Mouse (Mus musculus): ENCODE results near the gene Ugt1a5. TPM values are rescaled to one million over a fixed set of nuclear protein-coding genes. Genes with fewer than 3 reads are reported as not detected.

Ugt1a5 gene
- polyA plus RNA-seq, 1 experiment from 2014 or later = not detected

DNA sequence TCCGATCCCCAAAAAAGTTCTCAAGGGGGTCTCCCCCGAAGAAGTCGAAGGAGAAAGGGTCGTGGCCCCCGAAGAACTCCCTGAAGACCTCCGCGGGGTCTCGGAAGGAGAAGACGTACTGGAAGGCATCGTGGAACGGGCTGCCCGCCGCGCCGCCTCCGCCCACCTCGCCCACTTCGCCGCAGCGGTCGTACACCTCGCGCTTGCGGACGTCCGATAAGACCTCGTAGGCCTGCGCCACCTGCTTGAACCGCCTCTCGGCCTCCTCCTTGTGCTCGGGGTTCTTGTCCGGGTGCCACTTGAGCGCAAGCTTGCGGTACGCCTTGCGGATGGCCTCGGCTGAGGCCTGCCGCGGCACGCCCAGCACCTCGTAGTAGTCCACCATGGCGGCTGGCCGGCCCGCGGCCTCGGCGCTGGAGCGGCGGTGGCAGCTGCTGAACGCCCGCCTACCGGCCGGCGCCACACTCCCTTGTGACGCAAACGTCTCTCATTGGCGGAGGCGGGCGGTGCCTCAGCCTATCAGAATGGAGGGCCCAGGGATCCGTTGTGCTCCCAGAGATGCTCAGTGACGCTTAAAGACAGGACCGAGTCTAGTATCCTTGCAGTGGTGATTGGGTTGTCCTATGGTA, 39.6 kb downstream of the Ugt1a5 start, which contains the start of gene Dnajb3:
TSS of gene Dnajb3 (minus strand) at position 489 of the 629 bp plus-strand sequence.
- H3K9me3 ChIP-seq (replicated peaks) = no peaks in the 10 kb centered on the region; the same call in 1 of the 2 replicates
- no peaks in the 10 kb centered on the region for H3K27me3 ChIP-seq
- 5% methylated on average over 55 of the region's 62 CpGs for WGBS
- H3K4me1 ChIP-seq = peaks cover 6% of the 10 kb centered on the region
- H3K4me3 ChIP-seq = peak within 1 kb of the TSS; percentile 46
- H3K27ac ChIP-seq = peak within 1 kb of the TSS; percentile 48; the same call in 1 of the 2 replicates
- peak within 1 kb of the TSS; percentile 75 for H3K4me2 ChIP-seq (replicated peaks)
- H3K36me3 ChIP-seq = no peaks in the 10 kb centered on the region
- peak within 1 kb of the TSS; percentile 67 for H3K9ac ChIP-seq
- ATAC-seq (ENCODE audit: low FRiP score) = peak; percentile 100

DNA sequence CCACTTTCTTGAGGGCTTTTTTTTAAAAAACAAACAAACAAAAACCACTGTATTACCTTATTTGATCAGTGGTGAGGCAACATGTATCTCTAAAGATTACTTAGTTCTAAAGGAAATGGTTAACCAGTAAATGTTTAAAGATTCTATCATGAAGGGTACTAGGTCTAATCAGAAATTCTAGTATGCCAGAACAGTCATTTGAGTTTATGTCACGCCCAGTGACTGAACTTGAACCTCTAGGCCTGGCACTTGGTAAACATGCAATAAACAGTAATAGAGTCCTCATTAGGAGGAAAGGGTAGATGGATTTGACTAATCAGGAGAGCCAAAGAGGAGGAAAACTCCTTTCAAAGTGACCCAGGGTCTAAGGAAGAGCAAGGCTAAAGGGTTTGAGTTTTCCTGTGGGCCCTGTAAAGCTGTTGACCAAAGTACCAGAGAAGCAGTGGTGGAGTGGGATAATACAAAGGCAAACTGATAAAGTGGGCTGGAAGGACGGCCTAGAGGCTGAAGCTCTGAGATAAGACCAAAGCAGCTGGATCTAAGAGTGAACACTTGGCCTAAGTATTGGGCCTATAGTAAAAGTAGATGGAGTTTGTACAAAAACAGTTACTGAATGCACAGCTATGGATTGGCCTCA, 41.1 kb downstream of the Ugt1a5 start:
- 88% methylated on average over 2 of the region's 2 CpGs for WGBS
- H3K9me3 ChIP-seq (replicated peaks) = peaks cover 7% of the 10 kb centered on the region
- H3K27me3 ChIP-seq = no peaks in the 10 kb centered on the region
- no peak overlapping the region for H3K4me3 ChIP-seq
- no peaks in the 10 kb centered on the region for H3K36me3 ChIP-seq
- no peak overlapping the region for H3K9ac ChIP-seq
- no peak for ATAC-seq (ENCODE audit: low FRiP score)
- no peak overlapping the region for H3K27ac ChIP-seq
- H3K4me2 ChIP-seq (replicated peaks) = no peak overlapping the region
- H3K4me1 ChIP-seq = peaks cover 6% of the 10 kb centered on the region

DNA sequence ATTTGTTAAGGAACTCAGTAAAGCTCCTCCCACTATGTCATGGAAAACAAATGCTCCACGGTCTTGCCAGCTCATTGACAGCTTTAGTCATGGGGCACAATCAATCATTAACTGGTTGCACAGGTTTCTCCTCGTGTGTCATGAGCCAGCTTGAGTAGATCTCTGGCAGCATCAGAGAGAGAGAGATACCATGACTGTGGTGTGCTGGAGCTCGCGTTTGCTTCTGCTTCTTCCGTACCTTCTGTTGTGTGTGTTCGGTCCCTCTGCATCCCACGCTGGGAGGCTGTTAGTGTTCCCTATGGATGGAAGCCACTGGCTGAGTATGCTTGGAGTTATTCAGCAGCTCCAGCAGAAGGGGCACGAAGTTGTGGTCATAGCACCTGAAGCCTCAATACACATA, 46.0 kb downstream of the Ugt1a5 start, which contains the start of gene Ugt1a1:
TSS of gene Ugt1a1 (plus strand) at position 148 of the 400 bp plus-strand sequence.
- H3K4me1 ChIP-seq = no peaks in the 10 kb centered on the region
- H3K27me3 ChIP-seq = no peaks in the 10 kb centered on the region
- H3K36me3 ChIP-seq = no peaks in the 10 kb centered on the region
- ATAC-seq (ENCODE audit: low FRiP score) = peak; percentile 14; the same call in 1 of the 2 replicates
- WGBS = 70% methylated on average over 8 of the region's 8 CpGs
- no peak within 1 kb of the TSS for H3K27ac ChIP-seq
- H3K9ac ChIP-seq = no peak within 1 kb of the TSS
- peaks cover 52% of the 10 kb centered on the region for H3K9me3 ChIP-seq (replicated peaks)
- H3K4me3 ChIP-seq = no peak within 1 kb of the TSS
- H3K4me2 ChIP-seq (replicated peaks) = no peak within 1 kb of the TSS

DNA sequence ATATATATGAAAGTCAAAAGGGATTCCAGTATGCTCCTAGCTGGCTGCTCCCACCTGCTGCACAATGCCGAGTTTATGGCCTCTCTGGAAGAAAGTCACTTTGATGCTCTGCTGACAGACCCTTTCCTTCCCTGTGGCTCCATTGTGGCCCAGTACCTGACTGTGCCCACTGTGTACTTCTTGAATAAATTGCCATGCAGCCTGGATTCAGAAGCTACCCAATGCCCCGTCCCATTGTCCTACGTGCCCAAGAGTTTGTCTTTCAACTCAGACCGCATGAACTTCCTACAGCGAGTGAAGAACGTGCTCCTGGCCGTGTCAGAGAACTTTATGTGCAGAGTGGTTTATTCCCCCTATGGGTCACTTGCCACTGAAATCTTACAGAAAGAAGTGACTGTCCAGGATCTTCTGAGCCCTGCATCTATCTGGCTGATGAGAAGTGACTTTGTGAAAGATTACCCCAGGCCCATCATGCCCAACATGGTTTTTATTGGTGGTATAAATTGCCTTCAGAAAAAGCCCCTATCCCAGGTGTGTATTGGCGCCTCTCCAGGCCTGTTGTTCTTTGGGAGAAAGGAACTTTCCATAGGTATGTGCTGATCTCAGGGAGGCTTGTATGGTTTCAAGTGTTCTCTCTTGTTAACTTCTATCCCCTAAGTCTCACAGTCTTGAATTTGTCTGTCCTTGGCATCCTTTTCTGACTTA, 46.7 kb downstream of the Ugt1a5 start:
- Histone ChIP-seq H3K9ac (no peak overlapping the region), H3K4me1 (no peaks in the 10 kb centered on the region), H3K36me3 (no peaks in the 10 kb centered on the region), H3K9me3 (replicated peaks) (peaks cover 59% of the 10 kb centered on the region), H3K4me3 (no peak overlapping the region), H3K27ac (no peak overlapping the region), H3K27me3 (no peaks in the 10 kb centered on the region), H3K4me2 (replicated peaks) (no peak overlapping the region)
- ATAC-seq (ENCODE audit: low FRiP score) = peak; percentile 24; the same call in 1 of the 2 replicates
- 62% methylated on average over 8 of the region's 8 CpGs for WGBS

DNA sequence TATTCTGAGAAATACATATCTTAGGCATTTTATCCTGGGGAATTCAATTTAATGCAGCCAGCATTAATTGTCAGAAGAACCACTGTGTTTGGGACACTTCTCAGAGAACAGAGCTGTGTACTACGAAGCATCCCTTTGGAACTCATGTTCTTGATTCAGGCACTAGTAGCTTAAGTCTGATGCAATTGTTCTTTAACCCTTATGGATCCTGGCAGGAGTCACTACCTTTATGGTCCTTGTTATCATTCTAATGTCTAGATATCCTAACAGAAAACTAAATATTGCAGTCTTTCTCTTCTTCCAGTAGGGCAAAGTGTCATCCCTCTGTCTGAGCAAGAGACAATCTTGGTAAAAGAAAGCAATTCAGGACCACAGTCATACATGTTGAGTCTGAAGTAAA, 47.2 kb downstream of the Ugt1a5 start:
- WGBS = 78% methylated on average over 1 of the region's 1 CpGs
- H3K4me1 ChIP-seq = no peaks in the 10 kb centered on the region
- no peak overlapping the region for H3K4me2 ChIP-seq (replicated peaks)

DNA sequence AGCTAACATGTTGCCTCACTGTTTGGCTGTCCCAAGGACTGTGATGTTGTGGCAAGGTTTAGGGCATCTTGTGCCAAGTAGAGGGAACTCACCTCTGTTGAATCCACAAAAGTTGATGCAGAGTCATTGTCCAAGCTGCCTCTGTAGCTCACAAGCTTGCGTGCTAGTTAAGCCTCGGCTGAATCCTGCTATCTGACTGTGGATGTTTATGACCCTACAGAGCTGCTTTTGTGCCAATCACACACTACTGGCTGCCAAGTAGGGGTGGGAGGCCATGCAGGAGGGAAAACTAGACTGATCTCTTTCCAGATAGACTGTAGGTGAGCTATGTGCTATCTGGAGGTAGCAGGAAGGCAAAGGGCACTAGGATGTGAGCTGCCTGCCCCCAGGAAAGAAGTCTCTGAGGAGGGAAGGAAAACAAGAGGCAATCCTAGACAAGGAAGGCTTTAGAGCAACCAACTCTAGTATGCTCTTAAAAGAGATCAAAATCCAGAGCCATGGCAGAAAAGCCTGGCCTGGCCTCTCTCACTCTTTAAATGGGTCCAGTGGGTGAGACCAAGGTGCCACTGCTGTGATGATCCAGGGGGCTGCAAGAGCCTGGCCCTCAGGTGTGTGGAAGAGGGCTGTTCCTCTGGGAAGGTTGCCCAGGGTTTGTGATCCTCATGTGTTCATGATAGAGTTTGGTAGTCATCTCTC, 48.1 kb downstream of the Ugt1a5 start:
- Histone ChIP-seq H3K9ac (no peak overlapping the region), H3K4me2 (replicated peaks) (no peak overlapping the region), H3K27me3 (no peaks in the 10 kb centered on the region), H3K9me3 (replicated peaks) (peaks cover 61% of the 10 kb centered on the region), H3K36me3 (no peaks in the 10 kb centered on the region), H3K27ac (no peak overlapping the region), H3K4me1 (no peaks in the 10 kb centered on the region), H3K4me3 (no peak overlapping the region)
- WGBS = 86% methylated on average over 2 of the region's 2 CpGs
- ATAC-seq (ENCODE audit: low FRiP score) = no peak

More for the DNA sequence above, 47.2 kb downstream of the Ugt1a5 start:
- ATAC-seq (ENCODE audit: low FRiP score) = 0 out of 2 replicates have a peak, but pooled peaks have one; percentile 3
- Histone ChIP-seq H3K4me3 (no peak overlapping the region), H3K9me3 (replicated peaks) (peaks cover 61% of the 10 kb centered on the region), H3K27ac (no peak overlapping the region), H3K27me3 (no peaks in the 10 kb centered on the region), H3K36me3 (no peaks in the 10 kb centered on the region), H3K9ac (no peak overlapping the region)

DNA sequence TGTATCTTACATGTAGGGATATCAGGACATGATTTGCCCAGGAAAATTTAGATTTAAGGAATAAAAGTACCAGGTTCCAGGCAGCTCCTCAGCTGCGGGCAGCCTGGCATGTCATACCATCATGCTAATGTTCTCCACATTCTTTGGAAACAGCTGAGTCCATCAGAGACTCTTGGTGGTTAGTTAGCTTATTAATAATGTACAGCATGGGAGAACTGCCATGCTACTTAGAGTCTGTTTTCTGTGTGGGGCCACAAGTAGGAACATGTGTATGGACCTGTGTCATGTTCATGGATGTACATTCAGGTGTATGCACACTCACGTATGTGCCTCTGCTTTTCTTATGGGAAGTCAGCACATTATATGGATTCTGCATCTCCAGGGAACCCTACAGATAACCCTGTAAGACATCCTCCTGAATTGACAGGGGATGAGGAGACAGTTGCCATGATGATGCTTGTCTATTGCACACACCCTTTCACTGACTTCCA, 48.7 kb downstream of the Ugt1a5 start:
- 81% methylated on average over 2 of the region's 2 CpGs for WGBS

DNA sequence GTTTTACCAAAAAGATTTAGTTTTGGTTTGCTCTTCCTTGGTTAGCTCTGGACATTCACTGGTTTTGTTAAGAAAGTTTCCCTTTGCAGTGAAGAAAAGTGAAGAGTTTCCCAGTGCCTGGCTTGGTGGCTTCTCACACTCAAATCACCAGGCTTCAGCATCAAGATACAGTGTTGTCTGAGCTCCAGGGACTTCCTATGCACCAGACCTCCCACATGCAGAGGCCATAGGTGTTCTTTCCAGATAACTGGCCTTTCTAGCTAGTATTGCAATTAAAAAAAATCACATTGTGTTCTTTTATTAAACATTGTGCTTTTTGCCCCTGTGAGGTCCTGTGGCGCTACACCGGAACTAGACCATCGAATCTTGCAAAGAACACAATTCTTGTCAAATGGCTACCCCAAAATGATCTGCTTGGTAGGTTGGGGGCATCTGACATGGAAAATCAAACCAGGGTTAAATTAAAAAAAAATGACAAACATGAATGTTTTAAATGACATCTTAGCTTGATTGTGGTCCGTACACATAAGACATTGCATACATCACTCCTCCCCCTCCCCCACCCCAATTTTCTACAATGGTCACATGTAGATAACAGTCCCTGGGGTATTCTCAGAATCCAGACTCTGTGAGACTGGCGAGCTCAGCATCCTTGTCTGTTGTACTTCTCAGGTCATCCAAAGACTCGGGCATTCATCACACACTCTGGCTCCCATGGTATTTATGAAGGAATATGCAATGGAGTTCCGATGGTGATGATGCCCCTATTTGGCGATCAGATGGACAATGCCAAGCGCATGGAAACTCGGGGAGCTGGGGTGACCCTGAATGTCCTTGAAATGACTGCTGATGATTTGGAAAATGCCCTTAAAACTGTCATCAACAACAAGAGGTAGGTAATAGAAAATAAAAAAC, 49.9 kb downstream of the Ugt1a5 start:
- no peaks in the 10 kb centered on the region for H3K27me3 ChIP-seq
- WGBS = 72% methylated on average over 10 of the region's 10 CpGs
- no peak overlapping the region for H3K27ac ChIP-seq
- peaks cover 61% of the 10 kb centered on the region for H3K9me3 ChIP-seq (replicated peaks)
- no peak for ATAC-seq (ENCODE audit: low FRiP score)
- H3K4me3 ChIP-seq = no peak overlapping the region
- H3K4me1 ChIP-seq = no peaks in the 10 kb centered on the region
- H3K9ac ChIP-seq = no peak overlapping the region
- H3K4me2 ChIP-seq (replicated peaks) = no peak overlapping the region
- H3K36me3 ChIP-seq = no peaks in the 10 kb centered on the region

More for the DNA sequence above, 48.7 kb downstream of the Ugt1a5 start:
- H3K9me3 ChIP-seq (replicated peaks) = peaks cover 61% of the 10 kb centered on the region
- no peak overlapping the region for H3K4me3 ChIP-seq
- no peak overlapping the region for H3K27ac ChIP-seq
- no peaks in the 10 kb centered on the region for H3K27me3 ChIP-seq
- no peak overlapping the region for H3K4me2 ChIP-seq (replicated peaks)
- H3K36me3 ChIP-seq = no peaks in the 10 kb centered on the region
- H3K4me1 ChIP-seq = no peaks in the 10 kb centered on the region
- H3K9ac ChIP-seq = no peak overlapping the region
- no peak for ATAC-seq (ENCODE audit: low FRiP score)

DNA sequence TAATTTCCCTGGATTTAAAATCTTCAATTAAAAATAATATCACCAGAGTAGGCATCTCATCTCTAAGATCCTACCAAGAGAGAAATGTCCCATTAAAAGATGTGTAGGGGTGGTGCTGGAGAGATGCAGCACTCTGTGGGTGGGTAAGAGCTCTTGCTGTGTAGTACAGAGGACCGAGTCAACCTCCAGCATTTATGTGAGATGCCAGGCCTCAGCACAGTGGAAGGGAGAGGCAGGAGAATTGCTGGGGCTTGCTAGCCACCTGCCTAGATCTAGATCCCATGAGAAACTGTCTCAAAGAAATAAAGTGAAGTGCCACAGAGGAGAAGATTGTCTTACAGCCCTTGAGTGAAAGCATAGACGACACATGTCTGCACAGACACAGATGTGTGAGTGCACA, 50.7 kb downstream of the Ugt1a5 start:
- H3K36me3 ChIP-seq = no peaks in the 10 kb centered on the region
- H3K4me2 ChIP-seq (replicated peaks) = no peak overlapping the region
- WGBS = 62% methylated on average over 2 of the region's 2 CpGs
- H3K4me1 ChIP-seq = no peaks in the 10 kb centered on the region
- peaks cover 58% of the 10 kb centered on the region for H3K9me3 ChIP-seq (replicated peaks)
- no peak for ATAC-seq (ENCODE audit: low FRiP score)
- H3K27ac ChIP-seq = no peak overlapping the region
- no peak overlapping the region for H3K4me3 ChIP-seq
- no peaks in the 10 kb centered on the region for H3K27me3 ChIP-seq
- H3K9ac ChIP-seq = no peak overlapping the region

DNA sequence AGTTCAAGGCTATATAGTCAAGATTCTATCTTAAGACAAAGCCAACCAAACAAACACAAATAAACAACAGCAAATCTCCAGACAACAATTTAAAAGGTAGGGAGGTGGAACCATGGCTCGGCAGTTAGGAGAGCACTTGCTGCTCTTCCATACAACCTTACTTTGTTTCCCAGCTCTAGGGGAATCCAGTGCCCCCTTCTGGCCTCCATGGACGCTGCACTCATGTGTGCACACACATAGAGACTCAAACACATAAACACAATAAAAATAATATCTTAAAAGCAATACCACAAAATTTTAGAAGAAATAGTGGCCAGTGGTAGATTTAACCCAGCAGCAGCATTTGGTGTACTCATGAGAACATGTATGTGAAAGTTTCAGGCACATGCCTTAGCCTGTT, 51.3 kb downstream of the Ugt1a5 start:
- Histone ChIP-seq H3K9ac (no peak overlapping the region), H3K4me2 (replicated peaks) (no peak overlapping the region), H3K4me3 (no peak overlapping the region), H3K36me3 (no peaks in the 10 kb centered on the region), H3K9me3 (replicated peaks) (peaks cover 54% of the 10 kb centered on the region), H3K27ac (no peak overlapping the region), H3K4me1 (no peaks in the 10 kb centered on the region), H3K27me3 (no peaks in the 10 kb centered on the region)
- ATAC-seq (ENCODE audit: low FRiP score) = no peak
- WGBS = 65% methylated on average over 2 of the region's 2 CpGs

DNA sequence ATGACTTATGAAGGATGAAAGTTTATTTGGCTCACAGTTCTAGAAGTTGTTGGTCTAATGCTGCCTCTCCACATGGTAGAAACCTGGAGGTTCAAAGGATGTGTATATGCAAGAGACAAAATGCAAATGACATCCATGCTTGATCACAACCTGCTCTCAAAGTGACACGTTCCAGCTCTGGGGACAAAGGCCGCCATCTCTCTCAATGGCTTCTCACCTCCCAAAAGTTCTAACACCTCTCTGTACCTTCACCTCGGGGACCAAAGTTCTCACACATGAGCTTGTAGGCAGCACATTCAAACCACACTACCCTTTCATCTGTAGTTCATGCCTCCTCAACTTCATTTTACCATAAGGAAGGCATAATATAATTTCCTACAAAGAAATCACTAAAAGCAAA, 51.8 kb downstream of the Ugt1a5 start:
- 41% methylated on average over 3 of the region's 3 CpGs for WGBS
- Histone ChIP-seq H3K9ac (no peak overlapping the region), H3K4me3 (no peak overlapping the region), H3K9me3 (replicated peaks) (peaks cover 52% of the 10 kb centered on the region), H3K36me3 (no peaks in the 10 kb centered on the region), H3K27ac (no peak overlapping the region), H3K4me1 (no peaks in the 10 kb centered on the region), H3K27me3 (no peaks in the 10 kb centered on the region), H3K4me2 (replicated peaks) (no peak overlapping the region)
- ATAC-seq (ENCODE audit: low FRiP score) = no peak

All from hindbrain, embryonic 12.5 days (tissue).